Mouse (Mus musculus) megakaryocyte, embryonic 14.5 days (primary cell): ENCODE measurements at regions not wholly inside any gene's neighbourhood (a gene's known extent, or its start where the extent isn't known, plus 50 kb on each side); places are given as distances from the start of the nearest gene placed in this dataset.

Experiments used
- H3K27me3 ChIP-seq: replicated peaks from 2 replicates; pipeline ENCODE3; 2012; ENCODE audit warnings: inconsistent platforms
- H3K36me3 ChIP-seq: replicated peaks from 2 replicates; pipeline ENCODE3; 2012; ENCODE audit warnings: low read length, inconsistent platforms, mixed read lengths
- H3K4me1 ChIP-seq: 2 replicates; pipeline ENCODE4 v1.6.1; 2012; ENCODE audit warnings: inconsistent platforms
- H3K4me3 ChIP-seq: replicated peaks from 2 replicates; pipeline ENCODE3; 2012; ENCODE audit warnings: moderate library complexity, mild to moderate bottlenecking, inconsistent platforms
- H3K9me3 ChIP-seq: 2 replicates; pipeline ENCODE4 v1.6.1; 2012; ENCODE audit warnings: inconsistent platforms
- FLI1 ChIP-seq: IDR thresholded peaks from 2 replicates; pipeline ENCODE4 v1.6.1; 2012; ENCODE audit warnings: low read length, inconsistent platforms, mixed read lengths
- GATA1 ChIP-seq: IDR thresholded peaks from 3 replicates; pipeline ENCODE4 v1.6.1; 2012; ENCODE audit warnings: mixed read lengths, low read length, inconsistent platforms, borderline replicate concordance

GRCm38 (mm10) chr8:89855556-89855955 lies 492.6 kb downstream of the Tox3 start:
- Histone ChIP-seq H3K36me3 (no peaks in the 10 kb centered on the region), H3K9me3 (0 out of 2 replicates have a peak, but pooled peaks cover 4% of the 10 kb centered on the region), H3K4me1 (no peaks in the 10 kb centered on the region), H3K4me3 (no peak overlapping the region), H3K27me3 (no peaks in the 10 kb centered on the region)
- TF ChIP-seq GATA1 (no peak), FLI1 (no peak)

GRCm38 (mm10) chr8:89850209-89850796 lies 497.8 kb downstream of the Tox3 start:
- Histone ChIP-seq H3K9me3 (no peaks in the 10 kb centered on the region), H3K36me3 (no peaks in the 10 kb centered on the region), H3K4me1 (no peaks in the 10 kb centered on the region), H3K4me3 (no peak overlapping the region), H3K27me3 (no peaks in the 10 kb centered on the region)
- TF ChIP-seq GATA1 (no peak), FLI1 (no peak)

DNA sequence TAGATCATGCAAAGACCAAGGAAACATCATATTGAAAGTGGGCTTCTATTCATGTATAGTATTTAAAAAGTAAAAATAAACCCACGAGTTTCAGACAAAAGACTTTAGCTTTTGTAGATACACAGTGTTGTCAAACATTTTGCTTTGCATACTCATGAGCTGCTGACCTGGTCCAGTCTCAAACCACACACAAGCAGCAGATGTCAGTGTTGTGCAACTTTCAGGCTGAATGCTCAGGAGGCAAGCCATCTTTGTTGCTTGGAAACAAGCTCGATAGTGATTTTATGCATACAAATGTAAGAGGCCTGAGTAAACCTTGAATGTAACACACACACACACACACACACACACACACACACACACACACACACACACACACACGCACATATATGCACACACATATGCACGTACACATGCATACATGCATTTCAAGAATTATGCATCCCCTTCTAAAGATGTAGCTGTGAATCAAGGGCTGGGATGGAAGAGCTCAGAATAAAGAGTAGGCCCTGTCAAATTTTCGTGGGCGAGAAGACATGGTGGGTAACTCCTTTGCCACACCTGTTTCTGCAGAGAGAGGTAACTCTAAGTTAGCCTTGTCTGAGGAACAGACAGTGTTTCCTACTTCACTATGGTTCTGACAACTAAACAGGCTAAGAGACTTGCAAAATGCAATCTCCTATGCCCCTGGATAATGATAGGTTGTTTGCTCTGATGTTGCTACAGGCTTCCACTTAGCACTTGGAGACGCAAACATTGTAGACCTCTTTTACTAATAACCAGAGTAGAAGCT lies 498.5 kb downstream of the Tox3 start:
- Histone ChIP-seq H3K4me1 (no peaks in the 10 kb centered on the region), H3K9me3 (no peaks in the 10 kb centered on the region), H3K4me3 (no peak overlapping the region), H3K36me3 (no peaks in the 10 kb centered on the region), H3K27me3 (no peaks in the 10 kb centered on the region)
- TF ChIP-seq GATA1 (no peak), FLI1 (no peak)

GRCm38 (mm10) chr8:89838494-89838893 lies 509.6 kb downstream of the Tox3 start:
- Histone ChIP-seq H3K4me1 (no peaks in the 10 kb centered on the region), H3K27me3 (no peaks in the 10 kb centered on the region), H3K36me3 (no peaks in the 10 kb centered on the region), H3K9me3 (no peaks in the 10 kb centered on the region), H3K4me3 (no peak overlapping the region)
- TF ChIP-seq GATA1: no peak
- TF ChIP-seq FLI1: no peak

- Histone ChIP-seq H3K4me3 (no peak overlapping the region), H3K4me1 (no peaks in the 10 kb centered on the region), H3K36me3 (no peaks in the 10 kb centered on the region), H3K27me3 (no peaks in the 10 kb centered on the region), H3K9me3 (no peaks in the 10 kb centered on the region)
- TF ChIP-seq GATA1: no peak
- TF ChIP-seq FLI1: no peak
Observed at GRCm38 (mm10) chr8:89833715-89834114, 514.4 kb downstream of the Tox3 start.

DNA sequence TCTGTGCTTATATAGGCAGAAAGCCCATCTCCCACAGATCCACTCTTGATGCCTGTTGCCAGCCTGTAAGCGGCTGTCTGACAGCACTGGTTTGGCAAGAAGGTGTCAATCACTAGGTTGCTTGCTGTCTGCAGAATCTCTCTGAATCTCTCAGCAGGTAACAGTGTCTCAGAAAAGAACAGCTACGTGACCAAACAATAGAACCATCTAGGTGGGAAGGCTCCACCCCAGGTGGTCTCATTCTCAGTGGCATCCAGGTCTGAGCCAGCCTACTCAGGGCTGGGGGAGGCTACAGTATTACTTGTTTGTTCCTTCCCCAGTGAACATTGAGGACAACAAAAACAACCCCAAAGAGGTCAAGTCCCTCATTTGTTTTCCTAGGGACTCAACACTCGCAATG lies 523.6 kb downstream of the Tox3 start:
- Histone ChIP-seq H3K4me3 (no peak overlapping the region), H3K4me1 (no peaks in the 10 kb centered on the region), H3K36me3 (no peaks in the 10 kb centered on the region), H3K9me3 (no peaks in the 10 kb centered on the region; the same call in 1 of the 2 replicates), H3K27me3 (no peaks in the 10 kb centered on the region)
- TF ChIP-seq GATA1 (no peak), FLI1 (no peak)

GRCm38 (mm10) chr8:89823631-89824030 lies 524.5 kb downstream of the Tox3 start:
- Histone ChIP-seq H3K4me3 (no peak overlapping the region), H3K4me1 (no peaks in the 10 kb centered on the region)
- no peak for TF ChIP-seq FLI1
- no peak for TF ChIP-seq GATA1

DNA sequence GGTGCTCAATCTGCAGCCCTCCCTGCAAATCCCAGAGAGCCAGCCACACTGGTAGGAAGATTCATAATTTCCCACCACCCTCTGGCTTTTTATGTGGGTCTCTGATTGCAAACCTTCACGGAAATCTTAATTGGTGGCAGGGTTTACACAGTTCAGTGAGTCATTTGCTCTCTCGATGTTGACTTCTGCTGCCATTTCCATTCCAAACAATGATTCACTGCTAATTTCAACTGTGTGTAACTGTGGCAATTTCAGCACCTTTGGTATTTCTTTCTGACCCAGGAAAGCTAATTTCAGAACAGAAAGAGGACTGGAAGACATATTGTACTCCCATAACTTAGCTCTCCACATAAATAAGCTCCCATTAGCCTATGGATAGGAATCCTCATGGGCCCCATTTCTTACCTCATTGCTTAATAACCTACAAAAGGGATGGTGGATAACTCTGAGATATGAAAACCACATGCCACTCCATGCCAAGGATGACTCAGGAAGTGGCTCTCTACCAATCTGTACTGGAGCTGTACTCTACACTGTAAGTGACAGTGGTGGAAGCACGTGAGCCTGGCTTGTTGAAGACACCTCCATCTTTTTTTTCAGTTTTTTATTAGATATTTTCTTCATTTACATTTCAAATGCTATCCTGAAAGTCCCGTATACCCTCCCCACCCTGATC lies 536.0 kb downstream of the Tox3 start:
- H3K9me3 ChIP-seq: peaks cover 11% of the 10 kb centered on the region; the same call in 1 of the 2 replicates
- no peaks in the 10 kb centered on the region for H3K36me3 ChIP-seq
- H3K4me1 ChIP-seq: no peaks in the 10 kb centered on the region
- TF ChIP-seq FLI1 (no peak), GATA1 (no peak)
- H3K27me3 ChIP-seq: no peaks in the 10 kb centered on the region
- H3K4me3 ChIP-seq: no peak overlapping the region

More at GRCm38 (mm10) chr8:89823631-89824030, 524.5 kb downstream of the Tox3 start:
- Histone ChIP-seq H3K27me3 (no peaks in the 10 kb centered on the region), H3K9me3 (no peaks in the 10 kb centered on the region; the same call in 1 of the 2 replicates), H3K36me3 (no peaks in the 10 kb centered on the region)

- Histone ChIP-seq H3K4me3 (no peak overlapping the region), H3K36me3 (no peaks in the 10 kb centered on the region), H3K27me3 (no peaks in the 10 kb centered on the region), H3K9me3 (no peaks in the 10 kb centered on the region), H3K4me1 (no peaks in the 10 kb centered on the region)
- TF ChIP-seq GATA1: no peak
Observed at GRCm38 (mm10) chr8:89788296-89788695, 559.8 kb downstream of the Tox3 start.
